Mouse (Mus musculus) neural tube, embryonic 14.5 days (tissue): ENCODE results near the gene Prkn. TPM values are rescaled to one million over a fixed set of nuclear protein-coding genes. Genes with fewer than 3 reads are reported as not detected.
A peak's percentile ranks its signal among the peaks of the same experiment; 100 is the strongest.

Source experiments
- ATAC-seq: fragments of 200-750 bp; cut with Nextera tagmentation; 2 replicates; pipeline ENCODE4 v1.8.0; 2017; ENCODE audit warnings: low read depth, mild to moderate bottlenecking, moderate TSS enrichment, moderate library complexity
- H3K27ac ChIP-seq: fragments of 300-500 bp; sonication (generic); 2 replicates; pipeline ENCODE4 v1.5.1; 2014; ENCODE audit warnings: low read depth, mild to moderate bottlenecking, control low read depth, low read length, moderate library complexity, mixed read lengths
- H3K27me3 ChIP-seq: fragments of 300-500 bp; sonication (generic); 2 replicates; pipeline ENCODE4 v1.6.1; 2014; ENCODE audit warnings: low read length; ENCODE audit not compliant: control insufficient read depth, insufficient read depth
- H3K36me3 ChIP-seq: fragments of 300-500 bp; sonication (generic); 2 replicates; pipeline ENCODE4 v1.6.1; 2014; ENCODE audit warnings: low read length, mixed read lengths; ENCODE audit not compliant: control insufficient read depth, insufficient read depth
- H3K4me1 ChIP-seq: fragments of 300-500 bp; sonication (generic); 2 replicates; pipeline ENCODE4 v1.6.1; 2014; ENCODE audit warnings: low read length; ENCODE audit not compliant: control insufficient read depth, insufficient read depth
- H3K4me2 ChIP-seq: fragments of 300-500 bp; sonication (generic); 2 replicates; pipeline ENCODE4 v1.6.1; 2014; ENCODE audit warnings: mild to moderate bottlenecking, low read depth, low read length, control low read depth
- H3K4me3 ChIP-seq: fragments of 300-500 bp; sonication (generic); 2 replicates; pipeline ENCODE4 v1.5.1; 2014; ENCODE audit warnings: low read depth, low read length, control low read depth, mixed read lengths
- H3K9ac ChIP-seq: fragments of 300-500 bp; sonication (generic); replicated peaks from 2 replicates; pipeline ENCODE4 v1.6.1; 2014; ENCODE audit warnings: low read depth, mild to moderate bottlenecking, control low read depth, low read length, mixed read lengths
- H3K9me3 ChIP-seq: fragments of 300-500 bp; sonication (generic); 2 replicates; pipeline ENCODE4 v1.6.1; 2016; ENCODE audit warnings: low read length; ENCODE audit not compliant: control insufficient read depth
- WGBS: fragments of 180-500 bp; shearing (Covaris S2); extraction: QIAGEN DNeasy Blood & Tissue Kit; methylation state at CpG from one replicate; pipeline ENCODE4 v1.1.7; 2014; 5-methylcytosine and 5-hydroxymethylcytosine counted together
- polyA plus RNA-seq: library from polyadenylated mRNA; unstranded; fragments of >200 nt; fragmentation: Nextera tagmentation; extraction: Ambion mirVana; gene quantifications from 2 replicates; pipeline ENCODE4 v1.2.1, GENCODE M21; 2014

Prkn gene
- polyA plus RNA-seq, 1 experiment from 2014 or later: 7.3 TPM

DNA sequence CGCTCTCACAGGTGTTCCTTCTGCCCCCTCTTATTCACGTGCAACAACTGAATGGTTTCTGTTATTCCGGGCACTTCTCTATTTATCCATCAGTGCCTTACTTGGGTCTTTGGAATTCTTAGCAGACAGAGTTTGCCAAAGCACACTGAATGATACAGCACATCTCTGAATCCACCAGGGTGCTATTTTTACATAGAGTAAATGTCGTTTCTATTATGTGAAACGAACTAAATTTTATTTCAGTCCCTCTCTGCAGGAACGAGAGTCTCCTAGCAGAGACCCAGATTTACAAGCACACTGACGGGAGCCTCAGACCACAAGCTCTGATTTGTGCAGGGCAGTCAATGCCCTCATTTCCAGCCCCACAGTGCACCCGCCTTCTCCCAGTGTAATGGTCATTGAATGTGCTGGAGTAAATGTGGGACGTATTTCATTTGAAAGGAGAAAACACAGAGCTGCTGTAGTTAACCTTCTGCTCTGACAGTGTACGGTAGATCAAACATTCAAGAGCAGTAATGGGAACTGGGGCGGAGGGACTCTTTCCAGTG, 841.7 kb downstream of the Prkn start:
- Histone ChIP-seq H3K9me3 (no peaks in the 10 kb centered on the region), H3K9ac (no peak overlapping the region), H3K4me3 (no peak overlapping the region), H3K27ac (no peak overlapping the region), H3K4me1 (no peaks in the 10 kb centered on the region), H3K4me2 (peak overlapping the region; percentile 12; the same call in 1 of the 2 replicates), H3K36me3 (no peaks in the 10 kb centered on the region), H3K27me3 (no peaks in the 10 kb centered on the region)
- ATAC-seq: peak; percentile 44; the same call in 1 of the 2 replicates
- 14% methylated on average over 11 of the region's 11 CpGs for WGBS

DNA sequence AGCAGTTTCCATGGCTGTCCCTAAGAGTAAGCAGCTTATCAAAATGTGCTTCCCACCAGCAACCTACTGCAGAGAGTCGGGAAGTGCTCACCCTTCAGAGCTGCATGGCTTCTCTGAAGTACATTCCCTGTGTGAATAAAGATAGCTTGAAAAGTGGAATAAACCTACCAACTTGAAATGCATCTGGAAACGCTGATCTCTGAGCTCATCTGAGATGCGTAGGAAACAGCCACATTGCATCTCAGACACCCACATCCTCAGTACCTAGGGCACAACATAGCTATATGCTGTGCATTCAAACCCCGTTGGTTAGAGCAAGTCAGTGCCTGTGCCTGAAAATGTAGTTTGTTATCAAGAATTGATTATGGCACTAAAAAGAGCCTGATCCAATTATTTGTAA, 864.8 kb downstream of the Prkn start:
- H3K27me3 ChIP-seq: no peaks in the 10 kb centered on the region
- WGBS: 85% methylated on average over 4 of the region's 4 CpGs
- no peaks in the 10 kb centered on the region for H3K9me3 ChIP-seq
- no peak overlapping the region for H3K9ac ChIP-seq
- H3K27ac ChIP-seq: no peak overlapping the region
- no peak overlapping the region for H3K4me2 ChIP-seq
- H3K4me1 ChIP-seq: no peaks in the 10 kb centered on the region
- H3K36me3 ChIP-seq: no peaks in the 10 kb centered on the region
- H3K4me3 ChIP-seq: no peak overlapping the region
- no peak for ATAC-seq

DNA sequence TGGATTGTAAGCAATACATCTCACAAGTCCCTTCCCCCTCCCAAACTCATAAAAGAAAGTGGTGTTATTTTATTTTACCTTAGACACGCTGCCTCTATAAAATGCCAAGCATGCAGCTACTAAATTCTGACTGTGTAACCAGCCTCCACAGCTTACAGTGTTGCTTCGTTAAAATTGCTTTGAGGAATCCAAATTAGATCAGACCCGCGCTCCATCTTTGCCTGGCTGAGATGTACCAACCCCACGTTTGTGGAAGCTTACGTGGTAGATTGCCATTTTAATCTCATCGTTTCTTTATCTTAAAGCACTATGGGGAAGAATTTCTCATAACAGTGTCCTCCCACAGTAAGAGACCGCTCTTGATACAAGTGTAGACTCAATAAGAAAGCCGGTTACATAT, 865.6 kb downstream of the Prkn start:
- Histone ChIP-seq H3K27me3 (no peaks in the 10 kb centered on the region), H3K9ac (no peak overlapping the region), H3K4me3 (no peak overlapping the region), H3K4me2 (no peak overlapping the region), H3K27ac (no peak overlapping the region), H3K4me1 (no peaks in the 10 kb centered on the region), H3K36me3 (no peaks in the 10 kb centered on the region), H3K9me3 (no peaks in the 10 kb centered on the region)
- ATAC-seq: no peak
- 78% methylated on average over 9 of the region's 9 CpGs for WGBS

DNA sequence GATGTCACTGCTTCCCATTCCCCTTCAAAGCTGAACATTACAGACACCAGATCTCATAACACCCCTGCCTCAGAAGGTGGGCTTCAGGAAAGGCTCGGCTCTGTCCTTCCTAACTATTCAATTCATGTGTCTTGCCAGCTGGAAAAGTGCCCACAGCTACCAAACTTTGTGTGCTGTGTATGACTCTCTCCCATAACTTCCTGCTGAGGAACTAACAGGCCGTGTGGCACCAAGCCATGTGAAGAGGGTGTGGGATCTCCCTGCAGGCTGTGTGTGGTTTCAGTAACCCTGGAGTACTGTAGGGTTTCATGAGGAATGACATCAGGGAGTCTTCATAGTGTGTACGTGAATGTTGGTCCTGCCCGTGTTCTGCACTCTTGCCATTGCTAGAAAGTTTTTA, 871.9 kb downstream of the Prkn start:
- Histone ChIP-seq H3K9ac (no peak overlapping the region), H3K27ac (no peak overlapping the region), H3K27me3 (no peaks in the 10 kb centered on the region), H3K9me3 (no peaks in the 10 kb centered on the region), H3K36me3 (no peaks in the 10 kb centered on the region), H3K4me2 (no peak overlapping the region), H3K4me1 (no peaks in the 10 kb centered on the region), H3K4me3 (no peak overlapping the region)
- WGBS: 75% methylated on average over 4 of the region's 4 CpGs
- no peak for ATAC-seq

DNA sequence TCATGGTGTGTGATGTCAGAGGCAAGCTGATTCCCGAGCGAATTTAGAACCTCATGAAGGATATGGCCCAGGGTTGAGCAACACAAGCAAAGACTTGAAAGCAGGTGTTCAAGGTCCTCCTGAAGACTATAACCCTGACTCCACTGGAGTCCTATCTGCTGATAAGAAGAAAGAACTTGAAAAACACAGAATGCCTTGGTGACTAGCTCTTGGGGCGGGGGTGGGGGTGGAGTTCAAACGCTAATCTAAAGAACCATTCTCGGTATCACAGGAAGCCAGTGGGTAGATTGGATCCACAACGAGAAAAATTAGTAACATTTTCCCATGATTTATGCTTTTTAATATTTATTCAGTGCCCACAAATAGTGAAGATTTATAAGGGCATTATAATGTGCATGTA, 879.6 kb downstream of the Prkn start:
- no peak overlapping the region for H3K4me2 ChIP-seq
- no peak overlapping the region for H3K27ac ChIP-seq
- ATAC-seq: no peak
- H3K4me1 ChIP-seq: no peaks in the 10 kb centered on the region
- no peaks in the 10 kb centered on the region for H3K36me3 ChIP-seq
- no peaks in the 10 kb centered on the region for H3K27me3 ChIP-seq
- H3K9ac ChIP-seq: no peak overlapping the region
- H3K9me3 ChIP-seq: no peaks in the 10 kb centered on the region
- no peak overlapping the region for H3K4me3 ChIP-seq
- 80% methylated on average over 6 of the region's 6 CpGs for WGBS

GRCm38 (mm10) chr17:11721906-11722305, 881.7 kb downstream of the Prkn start:
- no peak for ATAC-seq
- no peaks in the 10 kb centered on the region for H3K9me3 ChIP-seq
- H3K4me2 ChIP-seq: no peak overlapping the region
- no peaks in the 10 kb centered on the region for H3K36me3 ChIP-seq
- H3K4me3 ChIP-seq: no peak overlapping the region
- H3K4me1 ChIP-seq: no peaks in the 10 kb centered on the region
- WGBS: 44% methylated on average over 5 of the region's 5 CpGs
- H3K9ac ChIP-seq: no peak overlapping the region
- no peaks in the 10 kb centered on the region for H3K27me3 ChIP-seq
- H3K27ac ChIP-seq: no peak overlapping the region

- H3K4me1 ChIP-seq: no peaks in the 10 kb centered on the region
- H3K27ac ChIP-seq: no peak overlapping the region
- no peaks in the 10 kb centered on the region for H3K9me3 ChIP-seq
- WGBS: 90% methylated on average over 1 of the region's 1 CpGs
- H3K36me3 ChIP-seq: no peaks in the 10 kb centered on the region
- no peaks in the 10 kb centered on the region for H3K27me3 ChIP-seq
- H3K4me3 ChIP-seq: no peak overlapping the region
- ATAC-seq: no peak
- H3K4me2 ChIP-seq: no peak overlapping the region
- no peak overlapping the region for H3K9ac ChIP-seq
Observed at GRCm38 (mm10) chr17:11722478-11722877, 882.3 kb downstream of the Prkn start.

DNA sequence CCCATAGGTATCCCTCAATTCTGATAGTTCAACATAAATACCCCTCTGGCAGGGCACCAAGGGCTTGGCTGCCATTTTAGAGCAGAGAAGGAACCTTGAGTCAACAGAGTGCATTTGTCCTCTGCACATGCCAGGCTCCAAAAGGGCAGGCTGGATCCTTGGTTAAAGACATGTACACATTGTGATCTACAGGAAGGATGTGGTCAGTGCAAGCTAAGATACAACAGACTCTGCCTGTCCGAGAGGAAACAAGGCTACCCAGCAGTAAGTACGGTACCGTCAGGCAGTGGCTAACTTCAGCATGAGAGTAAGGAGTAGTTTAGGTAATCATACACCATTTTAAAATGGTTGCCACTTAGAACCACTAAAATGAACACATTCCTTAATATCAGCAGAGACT, 884.0 kb downstream of the Prkn start:
- Histone ChIP-seq H3K36me3 (no peaks in the 10 kb centered on the region), H3K27ac (no peak overlapping the region), H3K9me3 (no peaks in the 10 kb centered on the region), H3K4me1 (no peaks in the 10 kb centered on the region), H3K4me2 (no peak overlapping the region), H3K4me3 (no peak overlapping the region), H3K27me3 (no peaks in the 10 kb centered on the region), H3K9ac (no peak overlapping the region)
- WGBS: 92% methylated on average over 3 of the region's 3 CpGs
- ATAC-seq: no peak

DNA sequence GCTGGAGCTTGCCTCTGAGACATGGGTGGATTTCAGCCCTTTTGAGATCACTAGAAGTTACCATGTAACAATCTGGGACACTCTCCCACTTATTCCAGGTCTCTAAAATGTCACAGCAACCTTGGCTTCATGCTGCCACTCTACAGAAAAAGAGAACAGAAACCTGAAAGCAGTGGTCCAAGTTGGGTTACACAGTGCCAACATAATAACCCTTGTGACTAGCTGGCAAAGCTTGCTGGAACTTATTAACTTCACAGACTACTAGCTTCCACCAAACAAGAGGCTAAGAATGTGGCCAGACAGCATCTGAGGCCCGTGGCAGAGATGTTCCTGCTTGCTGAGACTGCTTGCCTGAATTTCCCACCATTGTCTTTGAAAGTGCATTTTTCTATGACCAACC, 886.9 kb downstream of the Prkn start:
- peaks cover 7% of the 10 kb centered on the region; the same call in 1 of the 2 replicates for H3K4me1 ChIP-seq
- H3K4me2 ChIP-seq: no peak overlapping the region
- H3K4me3 ChIP-seq: no peak overlapping the region
- ATAC-seq: no peak
- H3K9ac ChIP-seq: no peak overlapping the region
- H3K27me3 ChIP-seq: no peaks in the 10 kb centered on the region
- WGBS: 70% methylated on average over 1 of the region's 1 CpGs
- H3K27ac ChIP-seq: no peak overlapping the region
- no peaks in the 10 kb centered on the region for H3K36me3 ChIP-seq
- H3K9me3 ChIP-seq: no peaks in the 10 kb centered on the region
